Mouse (Mus musculus) liver, adult 2 months (tissue): ENCODE results near the gene Bmpr2.

Experiments used
- CTCF ChIP-seq: fragments of 200-500 bp; IDR thresholded peaks from 2 replicates; pipeline ENCODE4 v1.5.1; 2011; ENCODE audit warnings: low read depth, low read length, control low read depth
- POLR2A ChIP-seq: fragments of 200-500 bp; IDR thresholded peaks from 2 replicates; pipeline ENCODE4 v1.6.1; 2011; ENCODE audit warnings: low read length, control low read depth; ENCODE audit not compliant: insufficient read depth; ENCODE audit errors: extremely low read depth

DNA sequence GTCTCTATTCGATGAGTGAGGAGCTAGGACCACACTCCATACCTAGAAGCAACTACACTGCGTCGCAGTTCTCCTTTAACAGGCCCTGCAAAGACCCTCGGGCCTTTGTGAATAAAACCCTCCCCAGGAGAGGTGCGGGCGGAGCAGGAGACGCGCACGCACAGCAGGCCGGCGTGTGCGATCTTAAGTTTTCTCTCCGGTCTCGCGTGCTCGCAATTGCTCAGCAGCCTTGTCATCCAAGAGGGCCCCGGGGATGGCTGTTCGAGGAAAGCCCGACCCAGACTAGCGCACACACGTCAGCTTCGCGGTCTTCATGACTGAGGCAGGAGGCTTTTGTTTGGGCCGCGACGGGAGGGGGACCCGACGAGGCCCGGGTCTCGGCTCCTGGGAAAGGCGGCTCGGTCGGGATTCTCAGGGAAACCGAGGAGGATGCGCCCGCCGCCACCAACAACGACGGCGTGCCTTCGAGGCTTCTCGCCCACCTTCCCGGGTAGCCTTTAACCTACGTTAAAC, 493 bp upstream of the Bmpr2 start:
- TF ChIP-seq CTCF: no peak
- TF ChIP-seq POLR2A: no peak
